Mouse (Mus musculus) right cerebral cortex, postnatal 10 days (tissue): ENCODE measurements at regions not wholly inside any gene's neighbourhood (a gene's known extent, or its start where the extent isn't known, plus 50 kb on each side); places are given as distances from the start of the nearest gene placed in this dataset.
A peak's percentile ranks its signal among the peaks of the same experiment; 100 is the strongest.

Experiments
- DNase-seq, 2 experiments: peaks; one replicate each; pipeline ENCODE4 v3.0.0; 2021; ENCODE audit warnings: low spot score in 2 of 2

DNA sequence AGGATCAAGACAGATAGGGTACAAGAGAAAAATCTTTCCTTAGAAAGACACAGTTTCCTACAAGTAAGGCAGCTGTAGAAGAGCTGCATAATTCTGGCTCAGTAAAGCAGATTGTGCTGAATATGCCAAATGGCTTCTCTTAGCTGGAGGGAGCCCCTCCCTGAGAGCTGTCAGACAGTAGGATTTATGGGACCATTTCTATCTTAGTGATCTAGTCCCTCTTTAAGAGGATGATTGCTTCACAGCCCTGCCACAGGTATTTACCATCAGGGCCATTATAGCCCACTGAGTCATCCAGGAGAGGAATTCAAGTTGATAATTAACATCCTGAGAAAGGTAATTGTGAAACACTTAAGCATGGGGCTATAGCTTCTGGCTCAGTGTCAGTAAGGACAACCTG, 101.5 kb upstream of the Cypt1 start:
- peak in 1 of 2 experiments; percentile 24 for DNase-seq

DNA sequence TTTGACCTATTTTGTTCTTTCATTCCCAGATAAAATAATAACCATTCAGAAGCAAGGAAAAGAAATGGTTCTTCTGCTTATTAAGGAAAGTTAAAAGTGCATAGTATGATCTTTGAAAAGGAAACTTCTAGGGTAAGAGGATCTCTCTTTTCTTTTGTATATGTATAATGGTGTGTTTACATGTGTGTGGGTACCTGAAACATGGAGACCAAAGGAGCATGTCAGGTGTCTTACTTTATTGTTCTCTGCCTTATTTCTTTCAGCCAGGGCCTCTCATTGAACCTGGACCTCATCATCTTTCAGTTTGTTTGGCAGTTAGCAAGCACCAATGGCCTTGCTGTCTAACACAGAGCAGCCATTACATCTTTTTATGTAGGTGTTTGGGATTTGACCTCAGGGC, 101.0 kb upstream of the Cypt1 start:
- DNase-seq = no peak

DNA sequence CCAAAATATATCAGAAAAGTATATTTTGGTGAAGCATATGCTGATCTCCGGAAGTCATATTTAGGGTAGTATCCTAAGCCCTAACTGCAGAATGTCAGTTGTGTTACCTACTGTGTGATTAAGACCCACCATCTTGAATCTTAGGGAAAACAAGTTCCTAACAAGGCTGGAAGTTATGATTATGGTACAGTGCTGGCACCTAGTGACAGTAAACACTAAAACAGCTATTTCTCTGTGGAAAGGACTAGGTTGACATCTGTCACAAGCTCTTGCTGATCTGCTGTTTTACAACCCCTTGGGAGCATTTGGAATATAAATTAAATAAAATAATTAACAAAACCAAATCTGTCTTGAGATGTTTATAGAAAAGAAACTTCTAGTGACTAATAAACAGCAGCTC, 84.6 kb upstream of the Cypt1 start:
- no peak for DNase-seq

DNA sequence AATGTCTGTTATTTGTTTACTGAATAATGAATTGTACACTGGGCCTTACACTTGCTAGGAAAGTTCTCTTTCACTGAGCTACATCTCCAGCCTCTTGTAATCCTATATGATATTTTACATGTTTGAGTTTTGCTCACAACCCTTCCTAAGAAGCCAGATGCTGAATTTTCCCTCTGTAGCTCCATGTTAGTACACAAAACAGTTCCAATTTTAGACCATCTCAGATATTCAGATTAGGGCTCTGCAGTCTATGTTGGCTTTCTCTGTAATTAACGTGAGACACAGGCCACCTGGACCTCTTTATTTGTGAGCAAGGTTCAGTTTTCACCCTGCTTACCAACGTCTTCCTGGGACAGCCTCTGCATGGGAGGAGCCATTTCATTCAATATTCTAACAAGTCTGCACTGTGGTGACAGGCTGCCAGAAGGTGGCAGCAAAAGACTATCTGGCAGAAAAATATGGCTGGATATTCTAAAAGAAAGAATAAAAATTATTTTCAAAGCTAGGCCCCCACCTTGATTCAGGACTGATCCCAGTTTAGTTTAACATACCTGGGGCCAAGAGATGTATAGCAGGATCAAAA, 72.1 kb upstream of the Cypt1 start:
- DNase-seq = peak; percentile 55 to 66
